Mouse (Mus musculus) cerebellum, adult 11-12 months (tissue): ENCODE data around the gene Herpud1.

Source experiments
- DNase-seq: peaks from one replicate; pipeline ENCODE4 v3.0.0; 2022

Gene Herpud1

DNA sequence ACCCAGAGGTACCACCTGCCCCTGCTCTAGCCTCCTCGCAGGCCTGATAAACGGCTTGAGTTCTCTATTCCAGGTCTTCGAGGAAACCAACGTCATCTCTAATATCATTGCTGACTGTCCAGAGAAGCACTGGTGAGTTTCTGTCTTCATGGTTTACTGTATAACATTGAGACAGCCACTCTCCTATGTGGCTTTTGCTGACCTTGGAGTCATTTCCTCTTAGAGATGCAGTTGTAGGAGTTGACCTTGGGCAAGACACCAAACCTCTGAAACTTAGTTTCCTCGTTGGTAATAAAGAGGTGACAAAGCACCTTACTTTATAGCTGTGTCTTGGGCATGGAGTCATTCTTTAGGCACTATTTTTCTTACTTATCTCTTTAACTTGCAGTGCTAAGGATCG, 26.3 kb downstream of the Herpud1 start:
- DNase-seq = no peak

DNA sequence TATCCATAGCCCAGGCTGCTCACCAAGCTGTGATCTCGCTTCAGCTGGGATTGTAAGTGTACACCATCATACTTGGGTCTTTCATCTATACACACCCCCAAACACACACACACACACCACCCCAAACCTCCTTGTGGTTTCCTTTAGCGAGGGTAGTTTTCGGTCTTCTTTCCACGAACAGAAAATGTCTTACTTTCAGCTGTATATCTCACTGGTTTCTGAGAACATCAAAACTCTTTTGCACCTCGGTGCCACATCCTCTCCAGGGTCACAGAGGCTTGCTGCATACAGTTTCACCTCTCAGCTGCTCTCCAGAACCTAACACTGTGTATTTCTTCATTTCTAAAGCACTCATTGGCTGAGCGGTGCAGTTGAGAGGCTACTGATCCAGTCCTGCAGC, 27.3 kb downstream of the Herpud1 start:
- DNase-seq = no peak

DNA sequence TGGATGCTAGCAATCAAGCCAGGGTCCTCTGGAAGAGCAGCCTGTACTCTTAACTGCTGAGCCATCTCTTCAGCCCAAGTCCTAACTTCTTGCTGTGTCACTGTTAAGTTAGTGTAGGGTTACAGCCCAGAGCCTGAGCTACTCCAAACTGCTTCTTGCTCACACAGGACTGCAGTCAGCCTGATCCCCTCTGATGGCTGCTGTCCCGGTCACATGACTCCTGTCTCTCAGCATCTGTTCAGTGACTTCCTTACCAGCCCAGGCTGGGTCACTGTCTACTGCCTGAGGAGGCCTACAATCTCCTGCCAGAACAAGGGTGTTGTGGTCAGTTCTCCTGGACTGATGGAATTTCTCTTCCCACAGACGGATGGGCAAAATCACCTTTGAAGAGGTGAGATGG, 29.0 kb downstream of the Herpud1 start:
- no peak for DNase-seq

DNA sequence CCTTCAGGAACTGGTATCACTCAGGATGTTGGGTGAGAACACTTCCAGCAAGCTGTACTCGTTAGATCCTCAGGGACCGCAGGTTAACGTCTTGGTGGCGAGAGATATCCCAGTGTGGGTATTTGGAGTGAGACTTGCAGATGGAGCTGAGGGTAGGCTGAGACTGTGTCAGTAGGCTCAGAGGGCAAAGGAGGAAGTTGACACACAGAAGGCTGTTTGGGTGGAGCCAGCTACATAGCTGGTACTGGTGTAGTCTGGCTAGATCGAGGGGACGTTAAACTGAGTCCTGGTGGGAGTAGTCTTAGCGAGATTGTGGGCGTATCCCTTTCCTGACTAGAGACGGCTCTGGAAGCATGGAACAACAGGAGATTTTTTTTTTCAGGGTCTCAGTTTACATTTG, 31.8 kb downstream of the Herpud1 start:
- no peak for DNase-seq

DNA sequence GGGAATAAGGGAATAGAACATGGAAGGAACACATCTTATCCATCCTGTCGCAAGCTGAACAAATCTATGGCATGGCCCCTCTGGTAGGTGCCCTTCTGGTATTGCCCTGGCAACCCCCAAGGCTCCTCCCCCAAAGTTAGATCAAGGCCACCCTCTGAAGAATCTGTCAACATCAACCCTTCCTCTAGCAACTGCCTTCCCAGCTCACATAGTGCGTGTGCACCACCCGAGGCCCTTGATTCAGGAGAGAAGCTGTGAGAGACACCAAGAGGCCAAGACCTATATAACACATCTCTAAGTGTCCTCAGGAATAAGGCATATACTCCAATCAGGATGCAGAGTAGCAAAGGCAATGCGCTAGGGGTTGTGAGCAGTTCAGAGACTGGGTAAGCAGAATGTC, 36.0 kb downstream of the Herpud1 start:
- DNase-seq = no peak

DNA sequence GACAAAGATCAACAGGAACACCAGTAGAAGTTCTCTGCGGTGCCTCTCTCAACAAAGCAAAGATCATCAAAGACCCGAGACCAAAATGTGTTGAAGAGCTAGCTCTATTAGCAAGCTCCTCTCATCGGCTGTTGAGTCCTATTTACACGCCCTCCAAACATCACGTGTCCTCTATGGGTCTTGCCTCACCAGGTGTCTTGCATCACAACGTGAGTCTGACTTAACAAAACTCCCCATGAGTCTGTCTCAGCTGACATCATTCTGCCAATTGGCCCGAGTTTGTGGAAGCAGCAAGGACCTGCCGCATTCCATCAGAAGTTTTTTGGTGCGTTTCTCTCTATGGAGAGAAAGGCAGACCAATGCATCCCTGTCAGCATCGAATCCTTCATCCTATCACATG, 41.7 kb downstream of the Herpud1 start:
- DNase-seq = no peak

DNA sequence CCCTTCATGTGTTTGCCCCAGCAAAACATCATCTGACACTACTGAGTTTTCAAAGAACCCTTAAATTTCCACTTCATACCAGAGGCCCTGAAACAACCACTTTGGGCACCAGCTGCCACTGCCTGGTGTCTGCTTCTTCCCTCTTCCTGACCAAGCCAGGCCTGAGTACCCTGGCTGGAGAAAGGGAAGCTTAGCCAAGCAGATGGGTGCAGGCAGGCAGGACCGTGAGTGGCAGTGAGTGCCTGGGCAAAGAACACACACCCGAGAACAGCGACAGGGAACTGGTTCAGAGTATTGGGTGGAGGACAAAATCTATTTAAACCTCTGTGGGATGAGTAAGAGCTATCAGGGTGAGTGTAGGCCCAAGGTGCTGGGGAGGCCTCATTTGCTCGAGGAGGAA, 42.2 kb downstream of the Herpud1 start:
- no peak for DNase-seq

DNA sequence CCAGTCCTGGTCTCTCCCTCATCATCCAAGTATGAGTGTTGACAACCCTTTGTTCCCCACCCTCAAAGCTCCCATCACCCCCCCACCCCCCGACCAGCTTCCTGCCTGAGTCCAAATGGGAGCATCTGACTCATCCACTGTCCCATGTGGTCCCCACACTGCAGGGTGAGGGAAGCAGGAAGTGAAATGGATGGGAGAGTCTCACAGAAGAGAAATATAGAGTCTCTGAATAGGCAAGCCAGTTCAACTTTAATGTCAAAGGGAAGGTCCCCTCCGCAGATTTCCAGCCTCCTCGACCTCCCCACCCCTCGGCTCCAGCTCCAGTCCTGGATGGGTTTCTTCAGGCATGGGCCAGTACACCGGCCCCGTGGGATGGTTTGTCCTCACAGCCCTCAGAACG, 43.1 kb downstream of the Herpud1 start:
- DNase-seq = no peak

DNA sequence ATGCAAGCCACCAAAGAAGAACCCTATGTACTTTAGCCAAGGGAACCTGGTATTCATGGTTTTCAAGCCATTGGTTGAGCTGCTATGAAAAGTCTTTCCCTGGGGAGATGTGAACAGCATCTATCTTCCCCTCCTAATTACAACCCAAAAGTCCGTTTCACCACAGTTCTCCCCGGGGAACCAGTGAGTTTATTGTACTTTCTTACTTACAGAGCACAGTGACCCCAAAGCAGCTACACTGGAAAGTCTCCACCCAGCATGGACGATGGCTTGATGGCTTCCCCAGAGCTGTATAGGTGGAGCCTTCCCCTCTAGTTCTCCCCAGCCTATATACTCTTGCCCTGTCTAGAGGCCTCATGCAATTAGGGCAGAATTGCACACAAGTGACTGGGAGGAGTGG, 46.0 kb downstream of the Herpud1 start:
- no peak for DNase-seq

DNA sequence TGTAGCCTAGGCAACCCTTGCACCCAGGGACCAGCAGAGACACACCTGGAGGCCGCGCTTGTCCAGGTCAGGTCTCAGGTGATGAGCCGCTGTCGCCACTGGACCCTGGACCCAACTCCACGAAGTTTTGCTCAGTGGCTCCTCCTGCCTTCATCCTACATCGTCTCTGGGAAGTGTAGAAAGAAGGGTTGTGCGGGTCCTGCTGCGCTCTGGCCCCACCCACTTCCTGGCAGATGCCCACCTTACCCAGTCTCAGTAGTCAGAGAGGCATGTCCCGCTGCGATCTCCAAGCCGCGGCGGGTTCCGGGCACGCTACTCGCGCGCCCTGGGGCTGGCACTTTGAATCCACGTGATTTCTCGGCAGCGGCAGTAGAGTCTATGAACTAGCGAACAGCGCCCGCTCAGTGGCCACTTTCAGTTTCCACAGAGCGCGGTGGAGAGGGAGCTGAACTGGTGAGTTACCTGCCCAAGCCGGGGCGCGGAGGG, 47.8 kb downstream of the Herpud1 start, which contains the start of gene Nlrc5:
Gene Nlrc5, plus strand, starts transcription at position 376 of the 486 bp plus-strand sequence.
- DNase-seq = peak; percentile 7

DNA sequence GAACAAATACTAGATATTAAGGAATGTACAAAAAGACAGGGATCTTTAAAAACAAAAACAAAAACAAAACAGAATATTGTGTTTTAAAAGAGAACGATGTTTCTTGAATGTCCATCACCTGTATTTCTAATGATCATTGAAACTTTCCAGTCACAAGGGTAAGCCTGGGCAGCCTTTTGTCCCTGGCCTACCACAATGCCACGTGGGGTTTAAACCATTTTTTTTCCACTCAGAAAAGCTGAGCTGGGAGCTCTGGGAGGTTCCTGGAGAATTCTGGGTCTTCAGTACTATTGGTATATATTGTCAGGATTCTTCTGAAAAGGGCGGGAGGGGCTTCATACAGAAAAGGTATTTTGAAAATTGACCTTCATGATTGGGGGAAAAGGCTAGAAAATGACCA, 48.7 kb downstream of the Herpud1 start:
- DNase-seq = no peak

DNA sequence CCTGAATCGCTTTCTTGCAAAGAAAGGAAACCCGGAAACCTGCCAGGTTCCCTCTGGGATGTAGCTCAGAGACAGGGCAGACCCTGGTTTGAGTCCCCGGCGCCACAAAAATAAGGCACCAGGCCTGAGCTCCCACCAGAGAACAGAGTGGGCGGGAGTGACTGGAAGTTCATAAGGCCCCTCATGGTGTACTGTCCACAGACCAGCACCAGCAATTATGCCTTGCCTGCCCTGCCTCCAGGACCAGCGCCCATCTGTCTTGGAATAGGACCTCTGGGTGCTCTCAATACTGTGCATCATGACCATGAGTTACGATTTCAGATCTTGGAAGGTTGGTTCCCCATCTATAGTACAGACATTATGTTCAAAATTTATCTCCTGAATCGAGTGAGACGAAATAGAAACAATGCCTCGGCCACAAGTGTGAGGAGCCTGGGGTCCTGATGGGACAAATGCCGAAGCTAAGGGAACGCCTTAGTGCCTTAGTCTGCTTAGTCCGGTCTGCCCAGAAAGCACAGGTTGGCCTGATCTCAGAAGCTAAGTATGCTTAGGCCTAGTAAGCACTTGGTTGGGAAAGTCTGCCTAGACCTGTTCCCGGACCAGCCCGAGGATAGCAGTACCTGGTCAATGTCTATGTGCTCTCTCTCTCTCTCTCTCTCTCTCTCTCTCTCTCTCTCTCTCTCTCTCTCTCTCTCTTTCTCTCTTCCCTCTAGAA, 49.3 kb downstream of the Herpud1 start:
- no peak for DNase-seq

DNA sequence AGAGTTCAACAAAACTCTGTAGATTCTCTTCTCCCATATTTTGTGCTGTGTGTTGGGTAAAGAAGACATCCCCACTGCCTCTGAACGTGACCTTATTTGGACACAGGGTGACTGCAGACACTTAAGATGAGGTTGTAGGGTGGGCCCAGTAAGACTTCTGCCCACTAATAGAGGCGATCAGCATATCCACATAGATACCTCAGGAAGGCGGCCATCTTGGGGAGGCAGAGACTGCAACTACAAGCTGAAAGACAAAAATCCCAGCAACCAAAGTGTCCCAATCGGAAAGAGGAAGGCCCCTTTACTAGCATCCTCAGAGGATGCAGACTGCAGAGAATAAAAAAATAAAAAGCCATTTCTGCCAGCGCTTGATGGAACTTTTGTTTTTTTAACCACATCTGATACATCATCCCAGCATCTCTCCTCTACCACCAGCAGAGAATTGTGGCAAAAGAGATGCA, 49.9 kb downstream of the Herpud1 start:
- DNase-seq = no peak

DNA sequence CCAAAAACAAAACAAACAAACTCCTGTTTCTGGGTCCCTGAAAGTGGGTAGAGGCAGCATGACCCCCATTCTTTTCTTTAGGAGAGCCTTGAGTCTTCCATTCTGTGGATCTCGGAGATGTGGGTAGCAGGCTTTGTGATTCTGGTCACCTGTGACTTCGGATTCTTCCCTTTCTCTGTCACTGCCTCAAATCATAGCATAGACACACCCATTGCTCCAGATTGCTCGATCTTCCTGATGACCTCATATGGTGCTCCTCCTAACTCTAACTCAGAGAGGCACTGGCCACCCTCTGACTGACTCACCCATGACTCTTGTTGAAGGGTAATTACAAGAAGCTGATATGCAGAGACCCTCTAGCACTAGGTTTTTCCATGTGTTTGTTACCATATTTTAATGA, 50.7 kb downstream of the Herpud1 start:
- no peak for DNase-seq

DNA sequence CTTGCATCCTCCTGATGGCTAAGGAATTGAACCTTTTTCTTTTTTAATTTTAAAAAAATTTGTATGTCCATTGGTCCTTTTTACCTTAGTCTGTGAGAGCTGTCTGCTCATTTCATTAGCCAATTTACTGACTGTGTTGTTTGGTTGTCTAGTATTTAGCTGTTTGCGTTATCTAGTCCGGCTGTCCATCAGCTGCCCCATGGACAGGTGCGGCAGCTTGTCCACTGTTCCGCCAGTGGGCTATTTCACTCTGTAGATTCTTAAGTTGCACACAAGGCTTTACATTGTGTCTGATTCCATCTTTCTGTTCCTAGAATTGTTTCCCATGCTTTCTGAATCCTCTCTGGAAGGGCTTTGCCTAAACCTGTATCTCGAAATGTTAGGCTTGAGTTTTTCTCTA, 52.4 kb downstream of the Herpud1 start:
- no peak for DNase-seq

DNA sequence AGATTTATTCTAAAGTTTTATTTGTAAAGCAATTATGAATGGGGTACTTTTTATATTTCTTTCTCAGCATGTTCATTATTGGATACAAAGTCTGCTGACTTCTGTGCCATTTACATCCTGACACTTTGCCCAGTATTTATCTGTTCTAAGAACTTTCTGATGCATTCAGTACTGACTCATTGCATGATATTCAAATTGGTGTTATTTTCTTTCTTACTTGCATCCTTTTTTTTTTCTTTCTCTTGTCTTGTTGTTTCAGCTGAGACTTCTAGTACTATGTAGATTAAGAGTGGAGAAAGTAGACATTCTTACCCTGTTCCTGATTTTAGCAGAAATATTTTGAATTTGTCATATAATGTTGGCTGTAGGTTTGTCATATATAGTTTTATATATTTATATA, 53.5 kb downstream of the Herpud1 start:
- DNase-seq = no peak

DNA sequence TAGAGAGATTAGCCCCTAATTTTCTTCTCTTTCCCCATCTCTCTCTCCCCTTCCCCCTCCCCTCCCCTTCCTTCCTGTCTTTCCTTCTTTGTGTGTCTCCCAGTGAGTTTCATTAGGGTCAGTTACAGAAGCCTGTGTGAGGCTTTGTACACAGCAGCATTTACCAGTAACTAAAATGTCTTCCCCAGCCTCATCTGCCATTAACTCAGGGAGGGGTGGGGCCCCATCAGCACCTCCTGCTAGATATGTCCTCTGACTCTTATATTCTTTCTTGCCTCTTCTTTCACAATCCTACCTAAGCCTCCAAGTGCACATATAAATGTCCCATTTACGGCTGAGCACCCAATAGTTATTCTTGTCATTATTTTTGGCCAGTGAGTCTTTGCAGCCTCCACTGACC, 54.2 kb downstream of the Herpud1 start:
- DNase-seq = no peak

DNA sequence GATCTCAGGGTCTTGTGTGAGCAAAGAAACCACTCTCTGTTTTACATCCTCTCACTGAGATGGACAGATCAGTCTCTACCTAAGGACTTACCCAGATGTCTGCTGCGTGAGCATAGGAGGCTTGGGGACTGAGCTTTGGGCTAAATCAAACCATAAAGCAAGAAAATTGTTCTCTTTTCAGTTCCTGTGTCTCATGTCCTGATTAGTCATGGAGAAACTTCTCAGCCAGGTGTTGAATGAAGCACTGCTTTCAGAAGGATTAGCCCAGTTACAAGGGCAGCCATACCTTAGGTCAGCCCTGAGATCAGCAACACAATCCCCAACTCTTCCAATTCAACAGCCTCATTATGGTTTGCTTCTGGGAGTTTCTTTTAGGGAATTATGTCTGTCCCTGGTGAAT, 55.4 kb downstream of the Herpud1 start:
- no peak for DNase-seq

DNA sequence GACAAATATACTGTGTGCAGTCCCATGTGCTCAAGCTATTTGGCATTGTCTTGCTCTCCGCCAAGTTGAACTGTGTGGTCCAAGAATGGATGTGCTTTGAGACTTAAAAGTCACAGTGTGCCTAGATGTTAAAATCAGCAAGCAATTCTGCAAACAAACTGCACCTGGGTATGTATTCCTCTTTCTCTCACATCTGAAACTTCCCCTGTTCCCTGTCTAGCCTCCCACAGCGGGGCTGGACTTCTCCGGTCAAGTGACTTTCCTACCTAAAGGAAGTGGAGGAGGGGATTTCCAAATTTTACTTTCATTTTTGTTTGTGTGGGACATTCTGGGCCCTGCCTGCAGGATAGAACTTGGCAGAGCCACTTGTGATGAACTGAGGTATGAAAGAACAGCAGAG, 56.9 kb downstream of the Herpud1 start:
- no peak for DNase-seq

DNA sequence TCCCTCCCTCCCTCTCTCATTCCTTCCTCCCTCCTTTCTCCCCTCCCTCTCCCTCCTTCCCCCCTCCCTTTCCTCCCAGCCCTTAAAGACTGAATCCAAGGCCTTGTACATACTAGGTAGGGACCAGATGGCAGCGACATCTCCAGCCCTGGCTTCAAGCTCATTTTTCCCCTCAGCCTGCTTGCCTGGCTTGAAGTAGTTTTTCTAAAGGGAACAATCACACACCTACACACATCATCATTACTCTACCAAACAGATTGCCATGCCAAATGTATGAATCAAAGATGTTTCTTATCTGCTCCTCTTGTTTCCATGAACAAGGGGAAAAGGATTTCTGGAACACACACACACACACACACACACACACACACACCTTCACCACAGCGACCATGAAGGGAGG, 58.2 kb downstream of the Herpud1 start:
- DNase-seq = no peak
